Mouse (Mus musculus): ENCODE measurements around the gene Ccr9. TPM values are rescaled to one million over a fixed set of nuclear protein-coding genes. Genes with fewer than 3 reads are reported as not detected.
"Not testable (repeated sequence)": the region's sequence is repeated elsewhere in the genome, so short reads cannot be mapped to it uniquely, and the experiment has no call there.

Ccr9 gene
- total RNA-seq, 2 experiments from 2014 or later = not detected

- intact Hi-C loops (cut with DNase I) = no loop called here
- DNase-seq = no peak
- no peak for TF ChIP-seq CTCF (IDR thresholded peaks at IDR 0.05)
- H3K27ac ChIP-seq = no peak overlapping the region
- no peak overlapping the region for H3K4me3 ChIP-seq
Observed at GRCm38 (mm10) chr9:123731271-123731670, 53.0 kb downstream of the Ccr9 start.

- no peak overlapping the region for H3K27ac ChIP-seq
- no peak for DNase-seq
- intact Hi-C loops (cut with DNase I) = no loop called here
- H3K4me3 ChIP-seq = no peak overlapping the region
- TF ChIP-seq CTCF (IDR thresholded peaks at IDR 0.05) = no peak
Observed at GRCm38 (mm10) chr9:123734133-123734532, 55.9 kb downstream of the Ccr9 start.

GRCm38 (mm10) chr9:123740799-123741198 lies 62.6 kb downstream of the Ccr9 start:
- DNase-seq = no peak
- no peak for TF ChIP-seq CTCF (IDR thresholded peaks at IDR 0.05)
- Histone ChIP-seq H3K27ac (no peak overlapping the region), H3K4me3 (no peak overlapping the region)
- intact Hi-C loops (cut with DNase I) = no loop called here

GRCm38 (mm10) chr9:123749687-123750086 lies 71.4 kb downstream of the Ccr9 start:
- H3K27ac ChIP-seq; DNase-seq; intact Hi-C loops (cut with DNase I); H3K4me3 ChIP-seq: not testable (repeated sequence)

- no peak for TF ChIP-seq CTCF (IDR thresholded peaks at IDR 0.05)
- H3K27ac ChIP-seq = no peak overlapping the region
- H3K4me3 ChIP-seq = no peak overlapping the region
- no peak for DNase-seq
- intact Hi-C loops (cut with DNase I) = no loop called here
Observed at GRCm38 (mm10) chr9:123754333-123754732, 76.1 kb downstream of the Ccr9 start.

- H3K4me3 ChIP-seq = no peak overlapping the region
- no peak overlapping the region for H3K27ac ChIP-seq
- intact Hi-C loops (cut with DNase I) = no loop called here
- no peak for DNase-seq
- no peak for TF ChIP-seq CTCF (IDR thresholded peaks at IDR 0.05)
Observed at GRCm38 (mm10) chr9:123756752-123757151, 78.5 kb downstream of the Ccr9 start.

GRCm38 (mm10) chr9:123757326-123757725 lies 79.1 kb downstream of the Ccr9 start:
- TF ChIP-seq CTCF (IDR thresholded peaks at IDR 0.05) = no peak
- Histone ChIP-seq H3K27ac (peak overlapping the region; percentile 70), H3K4me3 (no peak overlapping the region)
- no peak for DNase-seq
- intact Hi-C loops (cut with DNase I) = no loop called here

- H3K27ac ChIP-seq = peak overlapping the region; percentile 70; the same call in 1 of the 2 replicates
- DNase-seq = no peak
- intact Hi-C loops (cut with DNase I) = no loop called here
- TF ChIP-seq CTCF (IDR thresholded peaks at IDR 0.05) = no peak
- H3K4me3 ChIP-seq = no peak overlapping the region
Observed at GRCm38 (mm10) chr9:123758156-123758555, 79.9 kb downstream of the Ccr9 start.

GRCm38 (mm10) chr9:123758645-123759044 lies 80.4 kb downstream of the Ccr9 start:
- no peak for TF ChIP-seq CTCF (IDR thresholded peaks at IDR 0.05)
- Histone ChIP-seq H3K4me3 (no peak overlapping the region), H3K27ac (0 out of 2 replicates have a peak overlapping the region, but pooled peaks have one; percentile 46)
- no peak for DNase-seq
- intact Hi-C loops (cut with DNase I) = no loop called here

GRCm38 (mm10) chr9:123760806-123761205 lies 82.6 kb downstream of the Ccr9 start:
- intact Hi-C loops (cut with DNase I) = no loop called here
- no peak for TF ChIP-seq CTCF (IDR thresholded peaks at IDR 0.05)
- no peak for DNase-seq
- Histone ChIP-seq H3K27ac (no peak overlapping the region), H3K4me3 (no peak overlapping the region)

- no peak for TF ChIP-seq CTCF (IDR thresholded peaks at IDR 0.05)
- peak; percentile 21 for DNase-seq
- peak overlapping the region; percentile 71 for H3K27ac ChIP-seq
- intact Hi-C loops (cut with DNase I) = no loop called here
- H3K4me3 ChIP-seq = peak overlapping the region; percentile 16; the same call in 1 of the 2 replicates
Observed at GRCm38 (mm10) chr9:123762886-123763285, 84.6 kb downstream of the Ccr9 start.

- DNase-seq = no peak
- no peak overlapping the region for H3K4me3 ChIP-seq
- intact Hi-C loops (cut with DNase I) = no loop called here
- peak overlapping the region; percentile 71 for H3K27ac ChIP-seq
- TF ChIP-seq CTCF (IDR thresholded peaks at IDR 0.05) = no peak
Observed at GRCm38 (mm10) chr9:123763771-123764170, 85.5 kb downstream of the Ccr9 start.

- no peak for TF ChIP-seq CTCF (IDR thresholded peaks at IDR 0.05)
Observed at GRCm38 (mm10) chr9:123766996-123767395, 88.8 kb downstream of the Ccr9 start.

GRCm38 (mm10) chr9:123768443-123768842 lies 90.2 kb downstream of the Ccr9 start:
- Histone ChIP-seq H3K4me3 (no peak overlapping the region), H3K27ac (no peak overlapping the region)
- TF ChIP-seq CTCF (IDR thresholded peaks at IDR 0.05) = no peak
- DNase-seq = no peak
- intact Hi-C loops (cut with DNase I) = no loop called here

More at GRCm38 (mm10) chr9:123766996-123767395, 88.8 kb downstream of the Ccr9 start:
- DNase-seq = no peak
- intact Hi-C loops (cut with DNase I) = no loop called here
- Histone ChIP-seq H3K27ac (no peak overlapping the region), H3K4me3 (no peak overlapping the region)
